Mouse (Mus musculus) spleen, postnatal 4 days (tissue): Measurements from ENCODE around the gene Cers3.

Source experiments
- DNase-seq, 2 experiments: peaks; one replicate each; pipeline ENCODE4 v3.0.0; 2022; ENCODE audit warnings: low spot score in 2 of 2

Gene Cers3

GRCm38 (mm10) chr7:66743377-66743781 lies at the start of gene Cers3:
TSS of gene Cers3 (plus strand) at chr7:66743504.
- DNase-seq, result no peak

- DNase-seq, result no peak
These were observed 48.8 kb upstream of the Cers3 start for GRCm38 (mm10) chr7:66694467-66694866.

GRCm38 (mm10) chr7:66702721-66703120 lies 40.6 kb upstream of the Cers3 start:
- DNase-seq, result no peak

- no peak for DNase-seq
These were observed 38.7 kb upstream of the Cers3 start for GRCm38 (mm10) chr7:66704631-66705030.

GRCm38 (mm10) chr7:66711166-66711565 lies 32.1 kb upstream of the Cers3 start:
- DNase-seq, result no peak

GRCm38 (mm10) chr7:66724514-66724913 lies 18.8 kb upstream of the Cers3 start:
- no peak for DNase-seq

GRCm38 (mm10) chr7:66724954-66725353 lies 18.4 kb upstream of the Cers3 start:
- DNase-seq, result no peak

- DNase-seq, result no peak
These were observed 15.2 kb upstream of the Cers3 start for GRCm38 (mm10) chr7:66728072-66728471.

GRCm38 (mm10) chr7:66729232-66729631 lies 14.1 kb upstream of the Cers3 start:
- DNase-seq, result no peak

- no peak for DNase-seq
These were observed 9.9 kb upstream of the Cers3 start for GRCm38 (mm10) chr7:66733431-66733830.

GRCm38 (mm10) chr7:66733882-66734281 lies 9.4 kb upstream of the Cers3 start:
- no peak for DNase-seq

- no peak for DNase-seq
These were observed 8.8 kb upstream of the Cers3 start for GRCm38 (mm10) chr7:66734466-66734865.

GRCm38 (mm10) chr7:66734993-66735392 lies 8.3 kb upstream of the Cers3 start:
- no peak for DNase-seq

GRCm38 (mm10) chr7:66737418-66737817 lies 5.9 kb upstream of the Cers3 start:
- DNase-seq, result no peak

- DNase-seq, result no peak
These were observed 2.3 kb upstream of the Cers3 start for GRCm38 (mm10) chr7:66741008-66741407.

- DNase-seq, result no peak
These were observed 1.9 kb upstream of the Cers3 start for GRCm38 (mm10) chr7:66741412-66741811.

GRCm38 (mm10) chr7:66746972-66747371 lies 3.7 kb downstream of the Cers3 start:
- DNase-seq, result no peak

- DNase-seq, result no peak
These were observed 6.7 kb downstream of the Cers3 start for GRCm38 (mm10) chr7:66749998-66750397.

- no peak for DNase-seq
These were observed 10.5 kb downstream of the Cers3 start for GRCm38 (mm10) chr7:66753816-66754215.

- DNase-seq, result no peak
These were observed 12.3 kb downstream of the Cers3 start for GRCm38 (mm10) chr7:66755611-66756010.

GRCm38 (mm10) chr7:66769902-66770301 lies 26.6 kb downstream of the Cers3 start:
- DNase-seq, result no peak

GRCm38 (mm10) chr7:66770706-66771105 lies 27.4 kb downstream of the Cers3 start:
- DNase-seq, result no peak

GRCm38 (mm10) chr7:66771252-66771651 lies 27.9 kb downstream of the Cers3 start:
- no peak for DNase-seq

- no peak for DNase-seq
These were observed 36.1 kb downstream of the Cers3 start for GRCm38 (mm10) chr7:66779411-66779810.
